Mouse (Mus musculus): ENCODE measurements around the gene Lrrc2. TPM values are rescaled to one million over a fixed set of nuclear protein-coding genes. Genes with fewer than 3 reads are reported as not detected.

Gene Lrrc2
- polyA plus RNA-seq (2012; rRNA removed), result 0.03 and 1.1 TPM in 2 replicates

GRCm38 (mm10) chr9:110951397-110951796 is at the start of gene Lrrc2:
Gene Lrrc2 (plus strand): TSS chr9:110951545.
- TF ChIP-seq POLR2A (IDR thresholded peaks at IDR 0.05; ENCODE audit: control insufficient read depth, extremely low read depth, insufficient read depth, low read length, poor library complexity), result no peak
- TF ChIP-seq CTCF (IDR thresholded peaks at IDR 0.05; ENCODE audit: borderline replicate concordance, control insufficient read depth, extremely low read depth, insufficient read depth, low read length, poor library complexity), result no peak
- Histone ChIP-seq H3K4me3 (ENCODE audit: control insufficient read depth, insufficient read depth, low read length) (no peak within 1 kb of the TSS), H3K27me3 (ENCODE audit: control insufficient read depth, insufficient read depth, low read length) (no peaks in the 10 kb centered on the region), H3K27ac (ENCODE audit: control insufficient read depth, insufficient read depth, low read length) (no peak within 1 kb of the TSS), H3K36me3 (ENCODE audit: control insufficient read depth, insufficient read depth, low read length) (no peaks in the 10 kb centered on the region), H3K4me1 (replicated peaks; ENCODE audit: control insufficient read depth, insufficient read depth, low read length) (peaks cover 21% of the 10 kb centered on the region)
- 88% methylated on average over 11 of the region's 11 CpGs for WGBS
- no peak for DNase-seq

- TF ChIP-seq POLR2A (IDR thresholded peaks at IDR 0.05; ENCODE audit: control insufficient read depth, extremely low read depth, insufficient read depth, low read length, poor library complexity), result no peak
- TF ChIP-seq CTCF (IDR thresholded peaks at IDR 0.05; ENCODE audit: borderline replicate concordance, control insufficient read depth, extremely low read depth, insufficient read depth, low read length, poor library complexity), result no peak
- 95% methylated on average over 4 of the region's 4 CpGs for whole genome bisulfite sequencing
- Histone ChIP-seq H3K27me3 (ENCODE audit: control insufficient read depth, insufficient read depth, low read length) (no peaks in the 10 kb centered on the region), H3K4me3 (ENCODE audit: control insufficient read depth, insufficient read depth, low read length) (no peak overlapping the region), H3K27ac (ENCODE audit: control insufficient read depth, insufficient read depth, low read length) (no peak overlapping the region), H3K4me1 (replicated peaks; ENCODE audit: control insufficient read depth, insufficient read depth, low read length) (peaks cover 68% of the 10 kb centered on the region), H3K36me3 (ENCODE audit: control insufficient read depth, insufficient read depth, low read length) (peaks cover 6% of the 10 kb centered on the region; the same call in 1 of the 2 replicates)
- DNase-seq, result no peak
These were observed 49.1 kb upstream of the Lrrc2 start for GRCm38 (mm10) chr9:110902271-110902670.

- DNase-seq, result peak; percentile 72
- Histone ChIP-seq H3K4me3 (ENCODE audit: control insufficient read depth, insufficient read depth, low read length) (no peak overlapping the region), H3K4me1 (replicated peaks; ENCODE audit: control insufficient read depth, insufficient read depth, low read length) (peaks cover 53% of the 10 kb centered on the region), H3K36me3 (ENCODE audit: control insufficient read depth, insufficient read depth, low read length) (no peaks in the 10 kb centered on the region), H3K27ac (ENCODE audit: control insufficient read depth, insufficient read depth, low read length) (peak overlapping the region; percentile 99), H3K27me3 (ENCODE audit: control insufficient read depth, insufficient read depth, low read length) (no peaks in the 10 kb centered on the region)
- WGBS, result 43% methylated on average over 11 of the region's 11 CpGs
- TF ChIP-seq POLR2A (IDR thresholded peaks at IDR 0.05; ENCODE audit: control insufficient read depth, extremely low read depth, insufficient read depth, low read length, poor library complexity), result no peak
These were observed 44.0 kb upstream of the Lrrc2 start for GRCm38 (mm10) chr9:110907201-110907837.

GRCm38 (mm10) chr9:110907838-110908630 is 43.3 kb upstream of the Lrrc2 start:
- WGBS, result 28% methylated on average over 4 of the region's 4 CpGs
- H3K27ac ChIP-seq (ENCODE audit: control insufficient read depth, insufficient read depth, low read length), result peak overlapping the region; percentile 99
- H3K4me3 ChIP-seq (ENCODE audit: control insufficient read depth, insufficient read depth, low read length), result no peak overlapping the region
- peak; percentile 51 for DNase-seq
- TF ChIP-seq CTCF (IDR thresholded peaks at IDR 0.05; ENCODE audit: borderline replicate concordance, control insufficient read depth, extremely low read depth, insufficient read depth, low read length, poor library complexity) (no peak), POLR2A (IDR thresholded peaks at IDR 0.05; ENCODE audit: control insufficient read depth, extremely low read depth, insufficient read depth, low read length, poor library complexity) (no peak)
- no peaks in the 10 kb centered on the region for H3K27me3 ChIP-seq (ENCODE audit: control insufficient read depth, insufficient read depth, low read length)
- no peaks in the 10 kb centered on the region for H3K36me3 ChIP-seq (ENCODE audit: control insufficient read depth, insufficient read depth, low read length)
- H3K4me1 ChIP-seq (replicated peaks; ENCODE audit: control insufficient read depth, insufficient read depth, low read length), result peaks cover 55% of the 10 kb centered on the region

- TF ChIP-seq POLR2A (IDR thresholded peaks at IDR 0.05; ENCODE audit: control insufficient read depth, extremely low read depth, insufficient read depth, low read length, poor library complexity), result no peak
- no peak for TF ChIP-seq CTCF (IDR thresholded peaks at IDR 0.05; ENCODE audit: borderline replicate concordance, control insufficient read depth, extremely low read depth, insufficient read depth, low read length, poor library complexity)
- DNase-seq, result no peak
- WGBS, result 53% methylated on average over 3 of the region's 3 CpGs
- H3K27me3 ChIP-seq (ENCODE audit: control insufficient read depth, insufficient read depth, low read length), result no peaks in the 10 kb centered on the region
- peak overlapping the region; percentile 99 for H3K27ac ChIP-seq (ENCODE audit: control insufficient read depth, insufficient read depth, low read length)
- H3K4me1 ChIP-seq (replicated peaks; ENCODE audit: control insufficient read depth, insufficient read depth, low read length), result peaks cover 54% of the 10 kb centered on the region
- H3K36me3 ChIP-seq (ENCODE audit: control insufficient read depth, insufficient read depth, low read length), result no peaks in the 10 kb centered on the region
- H3K4me3 ChIP-seq (ENCODE audit: control insufficient read depth, insufficient read depth, low read length), result no peak overlapping the region
These were observed 42.7 kb upstream of the Lrrc2 start for GRCm38 (mm10) chr9:110908631-110909016.

GRCm38 (mm10) chr9:110909371-110909967 is 41.9 kb upstream of the Lrrc2 start:
- 43% methylated on average over 6 of the region's 6 CpGs for WGBS
- Histone ChIP-seq H3K4me3 (ENCODE audit: control insufficient read depth, insufficient read depth, low read length) (no peak overlapping the region), H3K27me3 (ENCODE audit: control insufficient read depth, insufficient read depth, low read length) (no peaks in the 10 kb centered on the region), H3K27ac (ENCODE audit: control insufficient read depth, insufficient read depth, low read length) (peak overlapping the region; percentile 99), H3K4me1 (replicated peaks; ENCODE audit: control insufficient read depth, insufficient read depth, low read length) (peaks cover 49% of the 10 kb centered on the region), H3K36me3 (ENCODE audit: control insufficient read depth, insufficient read depth, low read length) (no peaks in the 10 kb centered on the region)
- DNase-seq, result peak; percentile 47
- no peak for TF ChIP-seq CTCF (IDR thresholded peaks at IDR 0.05; ENCODE audit: borderline replicate concordance, control insufficient read depth, extremely low read depth, insufficient read depth, low read length, poor library complexity)
- no peak for TF ChIP-seq POLR2A (IDR thresholded peaks at IDR 0.05; ENCODE audit: control insufficient read depth, extremely low read depth, insufficient read depth, low read length, poor library complexity)
